Comparison of ENCODE assay signal across 8 mouse cellular contexts in the genomic region with DNA sequence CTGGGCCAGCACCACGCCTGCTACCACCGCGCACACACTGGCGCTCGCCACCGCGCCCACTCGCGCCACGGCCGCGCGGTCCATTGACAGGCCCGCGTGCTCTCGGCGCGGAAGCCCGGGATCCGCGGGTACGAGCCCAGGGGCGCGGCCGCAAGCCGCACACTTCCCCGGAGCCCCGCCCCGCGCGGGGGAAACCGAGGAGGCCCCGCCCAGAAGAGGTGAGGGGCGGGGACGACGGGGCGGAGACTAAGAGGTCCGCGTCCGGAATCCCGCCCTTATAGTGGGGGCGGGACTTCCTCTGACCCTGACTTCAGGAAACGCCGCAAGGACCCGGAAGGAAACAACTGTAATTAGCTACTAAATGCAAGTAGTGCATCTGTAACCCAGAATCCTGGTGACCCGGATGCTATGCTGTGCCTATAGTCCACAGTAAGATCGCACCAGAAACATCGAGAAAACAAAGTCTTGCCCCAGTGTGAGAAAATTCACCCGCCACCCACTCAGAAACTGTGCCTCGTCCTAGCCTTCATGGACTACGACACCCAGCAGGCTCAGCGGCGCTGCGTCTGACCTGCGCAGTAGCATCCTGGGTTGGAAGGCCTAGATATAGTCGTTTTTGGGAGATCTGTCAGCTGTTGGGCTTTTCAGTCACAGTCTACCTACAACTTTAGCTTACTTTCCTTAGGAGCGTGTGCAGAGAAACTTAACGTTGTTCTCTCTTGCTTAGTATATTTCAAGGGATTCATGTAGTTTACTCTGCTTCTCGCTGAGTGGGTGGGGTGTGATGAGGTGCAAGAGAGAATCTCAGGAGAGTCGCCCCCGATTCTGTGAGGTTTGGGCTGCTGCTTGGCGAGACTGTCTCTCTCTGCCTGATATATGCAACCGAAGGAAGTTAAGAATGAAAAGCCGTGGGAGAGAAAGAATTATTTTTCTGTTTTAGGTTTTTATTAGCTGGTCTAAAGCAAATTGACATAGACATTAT. TPM values are rescaled to one million over a fixed set of nuclear protein-coding genes. Genes with fewer than 3 reads are reported as not detected.
A peak's percentile ranks its signal among the peaks of the same experiment; 100 is the strongest.
DNase-seq lines count a peak whose midpoint lies in the region; ATAC-seq lines count a peak whose summit lies in the region.

Gene Nt5c3, minus strand, starts transcription at position 207 of the 982 bp plus-strand sequence.
Gene Vmn1r4, plus strand, starts transcription at position 290 of the 982 bp plus-strand sequence.

- peak; percentile 99 for DNase-seq in Muller cell, postnatal 12 days (ENCODE audit: inconsistent ontology term)
- peak; percentile 96 for DNase-seq in cerebellum, adult 9-11 months
- DNase-seq in frontal cortex, adult 2 months (ENCODE audit: extremely low spot score in 1 of 2, low spot score in 1 of 2) = peak; percentile 94
- peak; percentile 98 for DNase-seq in hindbrain, embryonic 11.5 days (ENCODE audit: low spot score)
- peak; percentile 85 to 92 for DNase-seq in layer of hippocampus, postnatal 10 days (ENCODE audit: low spot score in 2 of 2)
- DNase-seq in lung, postnatal 10 days = peak; percentile 93
- DNase-seq in ovary, postnatal 36 days (ENCODE audit: low spot score) = peak; percentile 94
- DNase-seq in thymus, postnatal 25 days = peak; percentile 95

- peak within 1 kb of the TSS; percentile 64 for H3K4me3 ChIP-seq in hindbrain, embryonic 11.5 days (ENCODE audit: low read depth, low read length)

- H3K27me3 ChIP-seq in hindbrain, embryonic 11.5 days (ENCODE audit: control insufficient read depth, insufficient read depth, low read length) = no peaks in the 10 kb centered on the region

- H3K4me2 ChIP-seq in hindbrain, embryonic 11.5 days (replicated peaks; ENCODE audit: low read depth, low read length) = peak within 1 kb of the TSS; percentile 44

- H3K36me3 ChIP-seq in hindbrain, embryonic 11.5 days (ENCODE audit: control insufficient read depth, insufficient read depth, low read length) = no peaks in the 10 kb centered on the region

- WGBS in hindbrain, embryonic 11.5 days = 5% methylated on average over 48 of the region's 64 CpGs

- peak; percentile 98 for ATAC-seq in hindbrain, embryonic 11.5 days (ENCODE audit: low FRiP score)

- H3K4me1 ChIP-seq in hindbrain, embryonic 11.5 days (replicated peaks; ENCODE audit: control insufficient read depth, insufficient read depth, low read length) = no peaks in the 10 kb centered on the region

- no peaks in the 10 kb centered on the region for H3K9me3 ChIP-seq in hindbrain, embryonic 11.5 days (ENCODE audit: control insufficient read depth, low read length)

- peak within 1 kb of the TSS; percentile 56 for H3K27ac ChIP-seq in hindbrain, embryonic 11.5 days (ENCODE audit: low read depth, low read length)

- H3K9ac ChIP-seq in hindbrain, embryonic 11.5 days (ENCODE audit: low read depth, low read length) = peak within 1 kb of the TSS; percentile 72

RNA-seq across cellular contexts. Expression of gene Nt5c3, which starts in this region (rescaled TPM):
- polyA plus RNA-seq in frontal cortex, adult 2 months (2012; rRNA removed) = 44.5 and 52.0 TPM in 2 replicates
- polyA plus RNA-seq in hindbrain, embryonic 11.5 days (2014; fragmentation: Nextera tagmentation; extraction: Ambion mirVana) = 98.1 and 102 TPM in 2 replicates
- total RNA-seq in layer of hippocampus, postnatal 10 days (2021) = 10 to 100 TPM; 50.0 to 51.5 TPM

RNA-seq across cellular contexts. Expression of gene Vmn1r4, which starts in this region (rescaled TPM):
- polyA plus RNA-seq in frontal cortex, adult 2 months (2012; rRNA removed) = 0.28 and 0.34 TPM in 2 replicates
- polyA plus RNA-seq in hindbrain, embryonic 11.5 days (2014; fragmentation: Nextera tagmentation; extraction: Ambion mirVana) = 0.15 and 0.38 TPM in 2 replicates
- total RNA-seq in layer of hippocampus, postnatal 10 days (2021) = under 1 TPM; 0.23 to 0.36 TPM

Comparison
In these comparisons a context has a peak if more than half of its experiments do, and no peak if none do; other contexts are left out.
1. Peak in every context shown above with its lines: DNase-seq, ATAC-seq, H3K4me3 ChIP-seq and H3K27ac ChIP-seq.